Mouse (Mus musculus) cortical plate, adult 2 months (tissue): Measurements from ENCODE around the gene Trim7.

ENCODE experiments used
- CTCF ChIP-seq: fragments of 200-500 bp; IDR thresholded peaks from 2 replicates; pipeline ENCODE4 v1.5.1; 2011; ENCODE audit warnings: mild to moderate bottlenecking, control low read depth, low read length; ENCODE audit not compliant: insufficient read depth; ENCODE audit errors: extremely low read depth
- POLR2A ChIP-seq: fragments of 200-500 bp; IDR thresholded peaks from 2 replicates; pipeline ENCODE4 v1.6.1; 2011; ENCODE audit warnings: mild to moderate bottlenecking, low read length, control low read depth; ENCODE audit not compliant: insufficient read depth; ENCODE audit errors: extremely low read depth

DNA sequence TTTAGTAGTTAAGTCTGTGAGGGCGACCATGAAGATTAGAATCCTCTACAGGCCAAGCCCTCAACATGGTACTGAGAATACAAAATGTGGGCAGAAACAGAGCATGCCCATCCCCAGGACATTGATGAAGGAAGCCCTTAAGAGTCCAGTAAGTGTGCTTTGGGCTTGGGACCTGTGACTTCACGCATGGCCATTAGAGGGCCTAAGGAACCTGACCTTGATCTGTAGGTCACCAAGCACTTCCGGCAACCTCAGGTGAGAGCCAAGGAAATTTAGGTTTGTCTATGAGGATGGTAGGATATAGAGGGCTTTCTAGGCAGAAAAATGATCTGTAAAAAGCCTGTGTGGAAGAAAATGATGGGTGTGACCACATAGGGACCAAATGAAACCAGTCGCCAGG lies 29.6 kb upstream of the Trim7 start:
- TF ChIP-seq CTCF = no peak
- no peak for TF ChIP-seq POLR2A
